Mouse (Mus musculus): ENCODE data around the gene Ptpa. TPM values are rescaled to one million over a fixed set of nuclear protein-coding genes. Genes with fewer than 3 reads are reported as not detected.

The Ptpa gene
- total RNA-seq, 2 experiments from 2014 or later, result 95.1 to 101 TPM

Small RNA genes lying within 50 kb of the gene (microRNA-seq; reads per million reads assigned to microRNA genes)
- gene Gm47292, result 0 reads per million in 2 experiments

Other genes starting within 250 kb of the Ptpa start
- gene Endog, start 244.5 kb upstream of the Ptpa start, total RNA-seq (2021), result 10 to 100 TPM; 31.1 to 36.6 TPM
- gene Spout1, start 237.6 kb upstream of the Ptpa start, total RNA-seq (2021), result 1 to 10 TPM; 7.4 to 7.6 TPM
- 10 to 100 TPM; 13.6 to 16.0 TPM for gene Kyat1, start 210.2 kb upstream of the Ptpa start, total RNA-seq (2021)
- gene Lrrc8a, start 178.3 kb upstream of the Ptpa start, total RNA-seq (2021), result 10 to 100 TPM; 21.2 to 22.1 TPM
- gene Gm28035, start 175.5 kb upstream of the Ptpa start, total RNA-seq (2021), result under 1 TPM; 0.42 to 0.86 TPM
- 10 to 100 TPM; 11.3 to 12.4 TPM for gene Phyhd1, start 149.8 kb upstream of the Ptpa start, total RNA-seq (2021)
- gene Gm28038, start 135.0 kb upstream of the Ptpa start, total RNA-seq (2021), result not detected
- gene Dolk, start 129.7 kb upstream of the Ptpa start, total RNA-seq (2021), result 10 to 100 TPM; 17.3 to 18.3 TPM
- 10 to 100 TPM; 15.9 to 18.1 TPM for gene Nup188, start 129.6 kb upstream of the Ptpa start, total RNA-seq (2021)
- gene Sh3glb2, start 56.7 kb upstream of the Ptpa start, total RNA-seq (2021), result 10 to 100 TPM; 32.2 to 37.9 TPM
- 10 to 100 TPM; 19.4 to 31.1 TPM for gene Miga2, start 51.8 kb upstream of the Ptpa start, total RNA-seq (2021)
- gene Dolpp1, start 23.8 kb upstream of the Ptpa start, total RNA-seq (2021), result 10 to 100 TPM; 10.9 to 14.3 TPM
- 100 to 1,000 TPM; 228 to 262 TPM for gene Crat, start 226 bp upstream of the Ptpa start, total RNA-seq (2021)
- 1 to 10 TPM; 4.8 to 7.4 TPM for gene Ier5l, start 58.2 kb downstream of the Ptpa start, total RNA-seq (2021)
- gene Cstad, start 179.0 kb downstream of the Ptpa start, total RNA-seq (2021), result 1 to 10 TPM; 5.3 to 5.9 TPM